Mouse (Mus musculus) kidney, embryonic 16.5 days (tissue): Measurements from ENCODE around the gene Lrrc18. TPM values are rescaled to one million over a fixed set of nuclear protein-coding genes. Genes with fewer than 3 reads are reported as not detected.
A peak's percentile ranks its signal among the peaks of the same experiment; 100 is the strongest.

Experiments used
- ATAC-seq: fragments of 200-750 bp; cut with Nextera tagmentation; 2 replicates; pipeline ENCODE4 v1.8.0; 2017; ENCODE audit warnings: moderate TSS enrichment; ENCODE audit not compliant: low FRiP score, low TSS enrichment
- H3K27ac ChIP-seq: fragments of 300-500 bp; sonication (generic); 2 replicates; pipeline ENCODE4 v1.5.1; 2014; ENCODE audit warnings: low read length
- H3K27me3 ChIP-seq: fragments of 300-500 bp; sonication (generic); 2 replicates; pipeline ENCODE4 v1.6.1; 2014; ENCODE audit warnings: low read length, control low read depth, mixed read lengths; ENCODE audit not compliant: insufficient read depth
- H3K36me3 ChIP-seq: fragments of 300-500 bp; sonication (generic); 2 replicates; pipeline ENCODE4 v1.6.1; 2014; ENCODE audit warnings: low read length, control low read depth, mixed read lengths; ENCODE audit not compliant: insufficient read depth
- H3K4me1 ChIP-seq: fragments of 300-500 bp; sonication (generic); 2 replicates; pipeline ENCODE4 v1.6.1; 2014; ENCODE audit warnings: low read length, control low read depth, mixed read lengths; ENCODE audit not compliant: insufficient read depth
- H3K4me2 ChIP-seq: fragments of 300-500 bp; sonication (generic); replicated peaks from 2 replicates; pipeline ENCODE4 v1.6.1; 2014; ENCODE audit warnings: low read depth, low read length
- H3K4me3 ChIP-seq: fragments of 300-500 bp; sonication (generic); 2 replicates; pipeline ENCODE4 v1.5.1; 2014; ENCODE audit warnings: mild to moderate bottlenecking, low read length
- H3K9ac ChIP-seq: fragments of 300-500 bp; sonication (generic); replicated peaks from 2 replicates; pipeline ENCODE4 v1.6.1; 2014; ENCODE audit warnings: low read length
- H3K9me3 ChIP-seq: fragments of 300-500 bp; sonication (generic); 2 replicates; pipeline ENCODE4 v1.6.1; 2016; ENCODE audit warnings: low read length, control low read depth
- WGBS: fragments of 180-500 bp; shearing (Covaris S2); extraction: QIAGEN DNeasy Blood & Tissue Kit; methylation state at CpG from one replicate; pipeline ENCODE4 v1.1.7; 2014; 5-methylcytosine and 5-hydroxymethylcytosine counted together
- polyA plus RNA-seq: library from polyadenylated mRNA; unstranded; fragments of >200 nt; fragmentation: Nextera tagmentation; extraction: Ambion mirVana; gene quantifications from 2 replicates; pipeline ENCODE4 v1.2.1, GENCODE M21; 2015

Lrrc18 gene
- 0.29 and 0.95 TPM in 2 replicates for polyA plus RNA-seq

DNA sequence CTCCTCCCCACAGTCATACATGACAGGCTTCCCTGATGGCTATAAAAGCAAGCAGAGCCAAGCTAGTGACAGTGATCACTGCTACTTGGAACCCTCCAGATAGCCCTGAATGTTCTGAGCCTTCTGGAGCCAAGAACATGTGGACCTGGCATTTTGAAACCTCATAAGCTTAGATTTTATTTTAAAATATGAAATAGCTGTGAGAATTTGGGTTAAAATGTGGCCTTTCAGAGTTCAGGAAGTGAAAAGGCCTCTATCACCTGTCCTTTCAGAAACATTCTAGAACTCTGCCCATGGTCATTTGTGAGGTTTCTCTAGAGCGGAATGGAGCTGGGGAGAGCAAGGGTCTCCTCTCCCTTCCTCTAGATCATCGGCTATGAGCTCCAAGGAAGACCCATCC is at the start of gene Lrrc18:
Gene Lrrc18, plus strand, starts transcription at position 301 of the 400 bp plus-strand sequence.
- no peaks in the 10 kb centered on the region for H3K36me3 ChIP-seq
- H3K9me3 ChIP-seq, result no peaks in the 10 kb centered on the region
- H3K4me1 ChIP-seq, result peaks cover 13% of the 10 kb centered on the region
- peaks cover 21% of the 10 kb centered on the region for H3K27me3 ChIP-seq
- WGBS, result 92% methylated on average over 2 of the region's 2 CpGs
- ATAC-seq, result no peak
- no peak within 1 kb of the TSS for H3K9ac ChIP-seq
- H3K4me2 ChIP-seq, result no peak within 1 kb of the TSS
- no peak within 1 kb of the TSS for H3K27ac ChIP-seq
- no peak within 1 kb of the TSS for H3K4me3 ChIP-seq

DNA sequence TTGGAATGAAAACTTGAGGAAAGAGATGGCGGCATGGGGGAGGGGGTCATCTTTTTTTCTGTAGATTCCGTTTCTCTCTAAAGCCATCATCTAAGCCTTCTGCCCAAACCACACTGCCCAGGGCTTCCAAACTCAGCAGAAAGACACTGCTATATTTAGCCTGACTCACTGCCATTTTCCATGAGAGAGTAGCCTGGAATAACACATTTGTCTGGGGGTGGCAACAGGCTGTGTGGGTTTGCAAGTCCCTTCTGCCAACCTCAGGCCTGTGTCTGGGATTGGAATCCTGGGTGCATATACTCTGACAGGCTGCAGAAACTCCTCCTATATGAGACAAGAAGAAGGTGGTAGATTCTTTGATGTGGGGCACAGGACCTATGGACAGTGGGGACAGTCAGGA is 43.7 kb upstream of the Lrrc18 start:
- Histone ChIP-seq H3K27ac (no peak overlapping the region), H3K9ac (no peak overlapping the region), H3K36me3 (no peaks in the 10 kb centered on the region), H3K9me3 (no peaks in the 10 kb centered on the region), H3K4me1 (peaks cover 19% of the 10 kb centered on the region), H3K27me3 (peaks cover 49% of the 10 kb centered on the region), H3K4me2 (no peak overlapping the region), H3K4me3 (no peak overlapping the region)
- 87% methylated on average over 2 of the region's 2 CpGs for WGBS
- ATAC-seq, result no peak

DNA sequence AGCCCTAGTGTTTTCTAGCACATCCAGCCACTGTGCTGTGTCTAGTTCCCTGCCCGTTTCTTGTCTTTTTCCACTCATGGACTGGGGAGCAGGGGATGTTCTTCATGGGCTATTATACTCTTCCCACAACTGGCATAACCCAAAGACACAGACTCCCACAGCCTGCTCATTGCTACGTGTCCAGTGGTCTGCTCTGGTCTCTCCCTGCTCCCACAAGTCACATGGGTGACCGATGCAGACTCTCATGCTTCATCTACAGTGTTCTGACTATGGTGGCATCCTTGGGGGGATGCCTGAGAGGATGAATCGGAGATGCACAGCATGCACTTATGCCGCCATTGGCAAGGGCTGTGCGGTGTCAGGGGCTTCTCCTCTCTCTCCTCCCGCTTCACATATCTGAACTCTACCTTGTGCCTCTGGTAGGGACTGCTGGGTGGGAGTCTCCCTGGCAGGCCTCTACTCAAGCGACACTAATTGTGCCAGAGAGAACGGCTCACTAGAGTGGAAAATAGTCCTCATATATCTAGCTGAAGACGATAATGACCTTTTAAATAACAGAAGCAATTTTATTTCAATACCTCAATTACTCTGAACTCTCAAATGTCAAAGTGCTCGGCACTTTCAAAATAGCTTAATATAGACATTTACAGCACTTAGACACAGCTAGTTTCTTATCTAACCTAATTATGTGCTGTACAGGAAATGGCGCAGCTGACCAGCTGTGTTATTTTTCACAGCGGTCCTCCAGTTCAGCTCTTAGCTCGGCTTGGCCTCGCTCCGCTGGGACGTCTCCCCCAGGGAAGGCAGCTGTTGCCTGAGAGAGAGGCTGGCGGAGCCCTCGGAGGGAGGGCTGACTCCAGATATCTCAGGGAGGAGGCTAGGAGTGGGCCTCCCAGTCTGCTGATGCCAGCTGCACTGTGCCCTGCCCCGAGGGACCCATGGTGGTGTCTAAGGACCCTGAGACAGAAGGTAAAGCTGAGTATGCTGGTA is 40.6 kb upstream of the Lrrc18 start:
- H3K27ac ChIP-seq, result peak overlapping the region; percentile 80
- WGBS, result 14% methylated on average over 20 of the region's 20 CpGs
- H3K4me2 ChIP-seq, result peak overlapping the region; percentile 25; the same call in 1 of the 2 replicates
- H3K36me3 ChIP-seq, result no peaks in the 10 kb centered on the region
- peaks cover 19% of the 10 kb centered on the region for H3K4me1 ChIP-seq
- peak; percentile 91 for ATAC-seq
- peaks cover 58% of the 10 kb centered on the region for H3K27me3 ChIP-seq
- no peak overlapping the region for H3K9ac ChIP-seq
- no peak overlapping the region for H3K4me3 ChIP-seq
- no peaks in the 10 kb centered on the region for H3K9me3 ChIP-seq

DNA sequence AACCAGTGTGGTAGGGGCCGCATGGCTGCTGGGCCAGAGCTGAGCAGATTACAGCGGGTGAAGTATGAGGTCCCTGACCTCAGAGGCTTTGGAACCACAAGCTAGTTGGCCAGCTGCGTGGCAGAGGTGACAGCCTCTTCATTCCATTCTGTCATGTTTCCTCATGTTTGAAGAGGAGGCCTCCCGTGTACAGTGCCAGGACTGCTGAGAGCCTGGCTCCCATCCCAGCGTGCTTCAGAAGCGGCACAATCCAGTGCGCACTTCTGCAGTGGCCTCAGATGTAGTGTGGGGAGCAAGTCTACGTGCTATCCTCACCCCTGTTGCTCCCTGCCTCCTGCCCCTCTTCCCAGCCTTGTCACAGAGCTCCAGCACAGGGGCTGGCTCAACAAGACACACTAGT is 34.7 kb upstream of the Lrrc18 start:
- H3K4me3 ChIP-seq, result no peak overlapping the region
- no peak overlapping the region for H3K9ac ChIP-seq
- WGBS, result 61% methylated on average over 8 of the region's 8 CpGs
- H3K9me3 ChIP-seq, result no peaks in the 10 kb centered on the region
- peaks cover 15% of the 10 kb centered on the region for H3K4me1 ChIP-seq
- no peaks in the 10 kb centered on the region for H3K36me3 ChIP-seq
- H3K4me2 ChIP-seq, result no peak overlapping the region
- no peak overlapping the region for H3K27ac ChIP-seq
- peaks cover 34% of the 10 kb centered on the region for H3K27me3 ChIP-seq
- ATAC-seq, result no peak

DNA sequence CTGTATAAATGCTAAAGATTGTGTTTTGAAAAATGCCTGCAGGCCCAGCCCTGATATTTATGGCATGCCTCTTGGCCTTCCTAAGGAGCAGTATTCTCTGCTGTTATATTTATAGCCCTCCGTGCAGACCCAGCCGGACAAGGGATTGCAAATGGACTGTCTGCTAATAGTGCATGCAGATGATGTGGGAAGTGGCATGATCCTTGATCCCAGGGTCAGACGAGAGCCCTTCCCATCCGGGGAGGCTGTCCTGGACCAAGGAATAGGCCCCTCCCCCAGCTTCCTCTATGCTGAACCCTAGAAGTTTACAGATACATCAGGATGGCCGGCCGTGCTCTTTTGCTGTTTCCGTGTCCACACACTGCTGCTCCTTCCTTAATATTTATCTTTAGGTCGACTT is 32.5 kb upstream of the Lrrc18 start:
- ATAC-seq, result no peak
- no peak overlapping the region for H3K9ac ChIP-seq
- H3K27me3 ChIP-seq, result peaks cover 25% of the 10 kb centered on the region
- 16% methylated on average over 8 of the region's 8 CpGs for WGBS
- H3K4me1 ChIP-seq, result peaks cover 9% of the 10 kb centered on the region
- no peak overlapping the region for H3K27ac ChIP-seq
- no peak overlapping the region for H3K4me3 ChIP-seq
- H3K4me2 ChIP-seq, result no peak overlapping the region
- H3K36me3 ChIP-seq, result no peaks in the 10 kb centered on the region
- no peaks in the 10 kb centered on the region for H3K9me3 ChIP-seq

DNA sequence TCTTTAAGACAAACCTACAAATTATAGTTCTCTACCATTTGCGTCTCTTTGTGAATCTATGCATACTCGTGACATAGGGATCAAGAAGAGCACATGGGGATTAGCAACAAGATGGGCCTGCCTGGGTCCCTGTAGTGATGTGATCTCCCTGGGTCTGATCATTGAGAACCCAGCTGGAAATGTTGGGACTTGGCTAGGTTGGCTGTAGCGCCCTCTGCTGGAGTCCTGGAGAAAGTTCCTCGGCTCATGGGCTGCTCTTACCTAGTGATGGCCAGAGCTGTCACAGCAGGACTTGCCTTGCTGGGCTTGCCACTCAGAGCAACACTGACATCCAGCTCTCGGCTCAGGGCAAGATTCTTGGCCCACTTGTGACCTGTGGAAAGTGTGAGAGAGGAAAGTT is 30.7 kb upstream of the Lrrc18 start:
- peaks cover 15% of the 10 kb centered on the region for H3K27me3 ChIP-seq
- no peaks in the 10 kb centered on the region for H3K9me3 ChIP-seq
- H3K9ac ChIP-seq, result no peak overlapping the region
- no peak overlapping the region for H3K27ac ChIP-seq
- ATAC-seq, result no peak
- no peak overlapping the region for H3K4me3 ChIP-seq
- H3K4me2 ChIP-seq, result no peak overlapping the region
- 47% methylated on average over 5 of the region's 5 CpGs for WGBS
- peaks cover 9% of the 10 kb centered on the region for H3K4me1 ChIP-seq
- no peaks in the 10 kb centered on the region for H3K36me3 ChIP-seq

DNA sequence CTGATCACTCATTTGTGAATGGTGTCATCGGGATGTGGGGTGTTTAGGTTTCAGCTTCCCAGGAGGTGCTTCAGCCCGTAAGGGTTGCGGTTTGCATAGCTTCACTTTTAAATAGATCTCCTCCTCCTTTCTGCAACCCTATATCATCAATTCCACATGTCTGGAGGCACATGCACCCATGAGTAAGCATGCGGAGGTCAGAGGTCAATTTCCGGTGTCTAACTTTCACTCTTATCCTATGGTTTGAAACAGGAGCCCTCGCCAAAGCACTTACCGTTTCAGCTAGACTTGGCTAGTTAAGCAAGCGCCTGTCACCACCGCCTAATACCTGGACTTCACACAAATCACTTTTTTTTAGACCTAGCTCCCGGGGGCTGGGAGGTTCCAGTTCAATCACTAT is 26.4 kb upstream of the Lrrc18 start:
- Histone ChIP-seq H3K36me3 (no peaks in the 10 kb centered on the region), H3K4me2 (no peak overlapping the region), H3K27me3 (peaks cover 9% of the 10 kb centered on the region; the same call in 1 of the 2 replicates), H3K9me3 (no peaks in the 10 kb centered on the region), H3K27ac (no peak overlapping the region), H3K4me1 (no peaks in the 10 kb centered on the region), H3K9ac (no peak overlapping the region), H3K4me3 (no peak overlapping the region)
- WGBS, result 39% methylated on average over 10 of the region's 10 CpGs
- peak; percentile 55; the same call in 1 of the 2 replicates for ATAC-seq

DNA sequence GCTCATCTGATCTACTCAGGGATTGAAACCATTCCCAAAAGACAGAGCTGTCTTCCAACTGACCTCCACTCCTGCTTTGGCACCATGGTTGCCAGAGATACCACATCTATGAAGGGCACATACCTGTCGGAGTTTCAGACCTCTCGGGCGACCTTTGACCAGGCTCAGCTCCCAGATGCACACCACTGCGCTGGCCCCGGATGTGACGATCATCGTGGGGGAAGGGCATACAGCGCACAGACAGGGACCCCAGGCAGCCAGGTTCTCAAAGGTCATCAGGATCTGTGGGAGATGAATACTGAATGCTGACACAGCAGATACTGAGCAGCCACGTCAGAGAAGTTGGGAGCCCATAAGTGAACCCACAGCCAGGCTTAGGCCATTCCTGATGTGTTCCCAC is 20.5 kb upstream of the Lrrc18 start:
- Histone ChIP-seq H3K27ac (no peak overlapping the region), H3K27me3 (peaks cover 12% of the 10 kb centered on the region), H3K4me3 (no peak overlapping the region), H3K4me1 (no peaks in the 10 kb centered on the region), H3K4me2 (no peak overlapping the region), H3K9me3 (no peaks in the 10 kb centered on the region), H3K36me3 (no peaks in the 10 kb centered on the region), H3K9ac (no peak overlapping the region)
- WGBS, result 77% methylated on average over 9 of the region's 9 CpGs
- no peak for ATAC-seq

DNA sequence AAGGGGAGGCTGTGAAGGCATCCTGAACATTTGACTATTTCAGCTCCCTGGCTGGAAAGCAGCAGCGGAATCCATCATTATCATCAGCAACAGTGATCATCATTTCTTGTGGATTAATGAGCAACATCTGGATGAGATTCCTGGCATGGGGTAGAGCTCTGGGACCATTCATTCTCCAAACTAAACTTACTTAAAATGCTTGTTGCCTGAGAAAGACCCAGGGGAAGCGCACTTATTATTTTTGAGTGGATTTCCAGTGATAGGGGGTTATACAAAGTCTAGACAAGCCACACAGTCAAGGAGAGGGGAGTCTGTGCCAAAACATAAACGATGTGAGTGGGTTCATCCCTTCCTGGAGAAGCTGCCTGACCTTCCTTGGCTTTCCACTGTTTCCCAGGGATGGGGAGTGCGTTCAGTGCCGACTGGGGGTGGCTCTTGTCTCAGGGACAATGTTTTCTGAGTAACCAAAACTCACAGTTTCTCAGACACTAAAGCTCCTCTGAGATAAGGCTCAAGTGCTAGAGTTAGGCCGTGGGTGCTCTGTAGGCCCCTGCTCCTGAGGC is 6.9 kb upstream of the Lrrc18 start:
- no peak for ATAC-seq
- Histone ChIP-seq H3K27ac (no peak overlapping the region), H3K4me1 (peaks cover 5% of the 10 kb centered on the region; the same call in 1 of the 2 replicates), H3K36me3 (no peaks in the 10 kb centered on the region), H3K27me3 (peaks cover 19% of the 10 kb centered on the region), H3K4me3 (no peak overlapping the region), H3K4me2 (no peak overlapping the region), H3K9me3 (no peaks in the 10 kb centered on the region), H3K9ac (no peak overlapping the region)
- 49% methylated on average over 6 of the region's 6 CpGs for WGBS

DNA sequence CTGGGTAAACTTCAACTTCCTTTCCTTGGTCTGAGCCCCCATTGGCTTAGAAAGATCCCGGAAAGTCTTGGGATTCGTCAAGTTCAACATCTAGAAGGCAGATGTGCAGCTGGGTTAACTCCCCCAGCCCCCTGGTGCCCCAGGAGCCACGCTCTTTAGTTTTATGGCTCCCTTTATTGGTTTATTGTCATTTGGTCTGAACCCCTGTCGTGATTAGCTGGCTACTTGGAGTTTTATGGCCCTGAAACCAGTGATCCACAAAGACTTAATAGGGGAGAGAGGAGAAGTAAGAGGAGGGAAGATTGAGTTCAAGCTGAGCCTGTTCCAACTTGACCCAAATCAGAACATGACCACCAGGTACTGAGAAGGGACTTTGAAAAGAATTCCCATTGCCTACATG is 4.5 kb upstream of the Lrrc18 start:
- no peak overlapping the region for H3K27ac ChIP-seq
- H3K4me1 ChIP-seq, result peaks cover 4% of the 10 kb centered on the region; the same call in 1 of the 2 replicates
- H3K9me3 ChIP-seq, result no peaks in the 10 kb centered on the region
- H3K9ac ChIP-seq, result no peak overlapping the region
- WGBS, result 9% methylated on average over 4 of the region's 4 CpGs
- H3K27me3 ChIP-seq, result peaks cover 25% of the 10 kb centered on the region
- H3K4me3 ChIP-seq, result no peak overlapping the region
- H3K4me2 ChIP-seq, result no peak overlapping the region
- peak; percentile 64; the same call in 1 of the 2 replicates for ATAC-seq
- no peaks in the 10 kb centered on the region for H3K36me3 ChIP-seq
